Mouse (Mus musculus) liver, embryonic 12.5 days (tissue): Measurements from ENCODE around the gene Gm9603. TPM values are rescaled to one million over a fixed set of nuclear protein-coding genes. Genes with fewer than 3 reads are reported as not detected.
"Not testable (repeated sequence)": the region's sequence is repeated elsewhere in the genome, so short reads cannot be mapped to it uniquely, and the experiment has no call there.

Source experiments
- ATAC-seq: fragments of 200-750 bp; cut with Nextera tagmentation; 2 replicates; pipeline ENCODE4 v1.8.0; 2017; ENCODE audit warnings: moderate number of reproducible peaks, mild to moderate bottlenecking, moderate library complexity
- H3K27ac ChIP-seq: fragments of 300-500 bp; sonication (generic); 2 replicates; pipeline ENCODE4 v1.5.1; 2016; ENCODE audit warnings: mild to moderate bottlenecking
- H3K27me3 ChIP-seq: fragments of 300-500 bp; sonication (generic); replicated peaks from 2 replicates; pipeline ENCODE4 v1.6.1; 2016; ENCODE audit warnings: mild to moderate bottlenecking, moderate library complexity
- H3K36me3 ChIP-seq: fragments of 300-500 bp; sonication (generic); 2 replicates; pipeline ENCODE4 v1.6.1; 2016; ENCODE audit warnings: mild to moderate bottlenecking, moderate library complexity
- H3K4me1 ChIP-seq: fragments of 300-500 bp; sonication (generic); 2 replicates; pipeline ENCODE4 v1.6.1; 2016
- H3K4me2 ChIP-seq: fragments of 300-500 bp; sonication (generic); 2 replicates; pipeline ENCODE4 v1.6.1; 2016; ENCODE audit warnings: mild to moderate bottlenecking, moderate library complexity
- H3K4me3 ChIP-seq: fragments of 300-500 bp; sonication (generic); 2 replicates; pipeline ENCODE4 v1.5.1; 2016; ENCODE audit warnings: mild to moderate bottlenecking, moderate library complexity
- H3K9ac ChIP-seq: fragments of 300-500 bp; sonication (generic); 2 replicates; pipeline ENCODE4 v1.6.1; 2016; ENCODE audit warnings: mild to moderate bottlenecking, moderate library complexity
- H3K9me3 ChIP-seq: fragments of 300-500 bp; sonication (generic); replicated peaks from 2 replicates; pipeline ENCODE4 v1.6.1; 2016; ENCODE audit warnings: mild to moderate bottlenecking, moderate library complexity
- WGBS: fragments of 180-500 bp; shearing (Covaris S2); methylation state at CpG from one replicate; pipeline ENCODE4 v1.1.7; 2016; ENCODE audit not compliant: insufficient replicate concordance; 5-methylcytosine and 5-hydroxymethylcytosine counted together
- polyA plus RNA-seq: library from polyadenylated mRNA; unstranded; fragments of >200 nt; fragmentation: Nextera tagmentation; extraction: Ambion mirVana; gene quantifications from 2 replicates; pipeline ENCODE4 v1.2.1, GENCODE M21; 2016

Gene Gm9603
- polyA plus RNA-seq: not detected in 2 replicates

DNA sequence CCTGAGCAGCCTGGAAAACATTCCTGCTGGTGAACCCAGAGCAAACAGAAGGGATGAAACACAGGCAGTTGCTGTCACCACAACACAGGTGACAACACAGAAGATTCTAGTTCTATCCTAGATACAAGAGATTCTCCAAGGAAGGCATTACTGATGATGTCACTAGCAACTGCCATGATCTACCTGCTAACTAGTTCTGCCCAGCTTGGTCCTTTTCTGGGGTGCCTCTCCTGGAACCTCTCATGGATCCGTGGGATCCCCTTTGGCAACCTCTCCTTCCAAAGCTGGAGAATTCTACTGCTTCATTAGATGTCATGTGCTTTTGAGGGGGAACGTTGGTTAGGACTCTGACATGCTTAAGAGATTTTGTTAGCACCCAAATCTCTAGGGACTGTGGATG is at the start of gene Gm9603:
Gene Gm9603 (minus strand): TSS at position 101 of the 400 bp plus-strand sequence.
- ATAC-seq, H3K9ac ChIP-seq, H3K27ac ChIP-seq, H3K36me3 ChIP-seq, H3K9me3 ChIP-seq, H3K27me3 ChIP-seq, H3K4me2 ChIP-seq, H3K4me3 ChIP-seq, H3K4me1 ChIP-seq: not testable (repeated sequence)
- WGBS: no CpG with 5 or more reads among the region's 2 CpGs

DNA sequence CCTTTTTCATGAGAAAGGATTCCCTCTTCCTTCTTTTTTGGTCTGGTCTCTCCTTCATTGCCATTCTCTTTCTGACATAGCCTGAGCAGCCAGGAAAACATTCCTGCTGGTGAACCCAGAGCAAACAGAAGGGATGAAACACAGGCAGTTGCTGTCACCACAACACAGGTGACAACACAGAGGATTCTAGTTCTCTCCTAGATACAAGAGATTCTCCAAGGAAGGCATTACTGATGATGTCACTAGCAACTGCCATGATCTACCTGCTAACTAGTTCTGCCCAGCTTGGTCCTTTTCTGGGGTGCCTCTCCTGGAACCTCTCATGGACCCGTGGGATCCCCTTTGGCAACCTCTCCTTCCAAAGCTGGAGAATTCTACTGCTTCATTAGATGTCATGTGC is 54.3 kb downstream of the Gm9603 start, which contains the start of gene Gm8265:
Gene Gm8265 (minus strand): TSS at position 101 of the 400 bp plus-strand sequence.
- not testable (repeated sequence) for H3K27ac ChIP-seq, H3K9ac ChIP-seq, H3K4me2 ChIP-seq, H3K4me3 ChIP-seq, H3K4me1 ChIP-seq, H3K27me3 ChIP-seq, H3K36me3 ChIP-seq, ATAC-seq, H3K9me3 ChIP-seq
- WGBS: no CpG with 5 or more reads among the region's 1 CpGs

Other genes with a start within 250 kb of the Gm9603 start
- gene Gm3194, start 232.0 kb downstream of the Gm9603 start, polyA plus RNA-seq: not detected in 2 replicates
- not detected in 2 replicates for gene Gm8246, start 209.6 kb downstream of the Gm9603 start, polyA plus RNA-seq
- not detected in 2 replicates for gene Gm3187, start 203.2 kb downstream of the Gm9603 start, polyA plus RNA-seq
- 0.12 TPM in 1 of 2 replicates, not detected in the other for gene Gm3488, start 185.8 kb downstream of the Gm9603 start, polyA plus RNA-seq
- not detected in 2 replicates for gene Gm3532, start 149.0 kb downstream of the Gm9603 start, polyA plus RNA-seq
- gene Gm8265, start 54.4 kb downstream of the Gm9603 start, polyA plus RNA-seq: not detected in 2 replicates
- gene Gm3373, start 54.1 kb upstream of the Gm9603 start, polyA plus RNA-seq: not detected in 2 replicates
- not detected in 2 replicates for gene Gm3383, start 120.5 kb upstream of the Gm9603 start, polyA plus RNA-seq
- gene Gm3424, start 142.9 kb upstream of the Gm9603 start, polyA plus RNA-seq: not detected in 2 replicates
- gene Gm8237, start 192.9 kb upstream of the Gm9603 start, polyA plus RNA-seq: not detected in 2 replicates